Mouse (Mus musculus) MEL (cell line): ENCODE measurements around the gene Acvr1. TPM values are rescaled to one million over a fixed set of nuclear protein-coding genes. Genes with fewer than 3 reads are reported as not detected.

Source experiments
- DNase-seq: peaks from one replicate; pipeline ENCODE4 v3.0.0; 2011; ENCODE audit warnings: low read depth, low spot score
- H3K27ac ChIP-seq: 2 replicates; pipeline ENCODE4 v1.5.1; 2012; ENCODE audit warnings: low read depth, mild to moderate bottlenecking, control low read depth, low read length, moderate library complexity; ENCODE audit not compliant: control insufficient read depth
- H3K27me3 ChIP-seq, 2 experiments: fragments of 150-350 bp in 1 of 2; sonication (generic) in 1 of 2; 2 replicates each; pipeline ENCODE4 v1.6.1; 2012; ENCODE audit warnings: low read length in 2 of 2, mild to moderate bottlenecking in 2 of 2, improper control_type of control experiment in 1 of 2, moderate library complexity in 1 of 2; ENCODE audit not compliant: insufficient read depth in 2 of 2, control insufficient read depth in 1 of 2
- H3K36me3 ChIP-seq, 2 experiments: 2 replicates each; pipeline ENCODE4 v1.6.1; 2012 to 2014; ENCODE audit warnings: low read length in 2 of 2, improper control_type of control experiment in 1 of 2, inconsistent platforms in 1 of 2, mild to moderate bottlenecking in 1 of 2; ENCODE audit not compliant: insufficient read depth in 2 of 2, control insufficient read depth in 1 of 2
- H3K4me1 ChIP-seq, 2 experiments: fragments of 150-350 bp in 1 of 2; sonication (generic) in 1 of 2; 2 replicates each; pipeline ENCODE4 v1.6.1; 2012; ENCODE audit warnings: low read length in 2 of 2, improper control_type of control experiment in 1 of 2, mild to moderate bottlenecking in 1 of 2; ENCODE audit not compliant: insufficient read depth in 2 of 2, control insufficient read depth in 1 of 2
- H3K4me3 ChIP-seq, 2 experiments: fragments of 150-350 bp in 1 of 2; sonication (generic) in 1 of 2; 2 replicates each; pipeline ENCODE4 v1.5.1; 2012; ENCODE audit warnings: low read depth in 2 of 2, low read length in 2 of 2, mild to moderate bottlenecking in 2 of 2, moderate library complexity in 2 of 2, control low read depth in 1 of 2, improper control_type of control experiment in 1 of 2; ENCODE audit not compliant: control insufficient read depth in 1 of 2, insufficient read depth in 1 of 2
- H3K79me2 ChIP-seq: 2 replicates; pipeline ENCODE4 v1.6.1; 2012; ENCODE audit warnings: mild to moderate bottlenecking, low read length, moderate library complexity; ENCODE audit not compliant: control insufficient read depth, poor library complexity, insufficient read depth
- H3K9ac ChIP-seq: 2 replicates; pipeline ENCODE4 v1.6.1; 2012; ENCODE audit warnings: low read depth, mild to moderate bottlenecking, control low read depth, low read length, moderate library complexity; ENCODE audit not compliant: control insufficient read depth, poor library complexity, severe bottlenecking
- H3K9me3 ChIP-seq: fragments of 150-350 bp; sonication (generic); replicated peaks from 2 replicates; pipeline ENCODE4 v1.6.1; 2012; ENCODE audit warnings: mild to moderate bottlenecking, low read length, improper control_type of control experiment, moderate library complexity; ENCODE audit not compliant: insufficient read depth
- BHLHE40 ChIP-seq: IDR thresholded peaks from 2 replicates; pipeline ENCODE4 v1.6.1; 2012; ENCODE audit warnings: low read depth, mild to moderate bottlenecking, inconsistent platforms, low read length, improper control_type of control experiment, borderline replicate concordance
- ELF1 ChIP-seq: IDR thresholded peaks from 2 replicates; pipeline ENCODE4 v1.6.1; 2014; ENCODE audit warnings: low read depth, mild to moderate bottlenecking, inconsistent platforms, low read length, improper control_type of control experiment, moderate library complexity
- EP300 ChIP-seq, 2 experiments: IDR thresholded peaks; 2 replicates each; pipeline ENCODE4 v1.6.1; 2011; ENCODE audit warnings: improper control_type of control experiment in 2 of 2, low read length in 2 of 2, low read depth in 1 of 2, mild to moderate bottlenecking in 1 of 2
- GATA1 ChIP-seq: IDR thresholded peaks from 2 replicates; pipeline ENCODE4 v1.6.1; 2011; ENCODE audit warnings: low read depth, low read length, improper control_type of control experiment
- JUND ChIP-seq: IDR thresholded peaks from 2 replicates; pipeline ENCODE4 v1.6.1; 2011; ENCODE audit warnings: low read depth, mild to moderate bottlenecking, improper control_type of control experiment, low read length
- KAT2A ChIP-seq: conservative IDR thresholded peaks from 2 replicates; pipeline ENCODE4 v1.6.1; 2012; ENCODE audit warnings: low read depth, low read length, improper control_type of control experiment, inconsistent platforms
- MAZ ChIP-seq: IDR thresholded peaks from 2 replicates; pipeline ENCODE4 v1.6.1; 2012; ENCODE audit warnings: low read depth, mild to moderate bottlenecking, inconsistent platforms, low read length, improper control_type of control experiment
- MXI1 ChIP-seq: IDR thresholded peaks from 2 replicates; pipeline ENCODE4 v1.6.1; 2011; ENCODE audit warnings: mild to moderate bottlenecking, low read depth, low read length, improper control_type of control experiment
- MYB ChIP-seq: IDR thresholded peaks from 2 replicates; pipeline ENCODE4 v1.6.1; 2011; ENCODE audit warnings: mild to moderate bottlenecking, low read depth, low read length, improper control_type of control experiment
- NELFE ChIP-seq: IDR thresholded peaks from 2 replicates; pipeline ENCODE4 v1.6.1; 2011; ENCODE audit warnings: low read depth, low read length, improper control_type of control experiment
- NRF1 ChIP-seq: IDR thresholded peaks from 2 replicates; pipeline ENCODE4 v1.6.1; 2014; ENCODE audit warnings: low read depth, mild to moderate bottlenecking, inconsistent platforms, low read length, improper control_type of control experiment, moderate library complexity; ENCODE audit not compliant: poor library complexity, insufficient read depth, severe bottlenecking
- POLR2A ChIP-seq, 2 experiments: IDR thresholded peaks; 2 replicates each; pipeline ENCODE4 v1.6.1; 2011 to 2012; ENCODE audit warnings: low read length in 2 of 2, mild to moderate bottlenecking in 2 of 2, control low read depth in 1 of 2, improper control_type of control experiment in 1 of 2, low read depth in 1 of 2, moderate library complexity in 1 of 2; ENCODE audit not compliant: control insufficient read depth in 1 of 2, insufficient read depth in 1 of 2, poor library complexity in 1 of 2
- POLR2AphosphoS2 ChIP-seq: IDR thresholded peaks from 2 replicates; pipeline ENCODE4 v1.6.1; 2011; ENCODE audit warnings: low read length, improper control_type of control experiment
- RAD21 ChIP-seq: IDR thresholded peaks from 2 replicates; pipeline ENCODE4 v1.6.1; 2011; ENCODE audit warnings: mild to moderate bottlenecking, low read depth, low read length, improper control_type of control experiment
- SIN3A ChIP-seq: IDR thresholded peaks from 2 replicates; pipeline ENCODE4 v1.6.1; 2012; ENCODE audit warnings: low read length, improper control_type of control experiment, inconsistent platforms
- SMC3 ChIP-seq: IDR thresholded peaks from 2 replicates; pipeline ENCODE4 v1.6.1; 2011; ENCODE audit warnings: low read depth, low read length, improper control_type of control experiment
- TAL1 ChIP-seq: IDR thresholded peaks from 2 replicates; pipeline ENCODE4 v1.6.1; 2012; ENCODE audit warnings: mild to moderate bottlenecking, inconsistent platforms, low read length, moderate library complexity, mixed read lengths
- TBP ChIP-seq: IDR thresholded peaks from 2 replicates; pipeline ENCODE4 v1.8.0; 2011; ENCODE audit warnings: low read depth, low read length, improper control_type of control experiment
- UBTF ChIP-seq: IDR thresholded peaks from 2 replicates; pipeline ENCODE4 v1.6.1; 2012; ENCODE audit warnings: low read depth, mild to moderate bottlenecking, inconsistent platforms, low read length, improper control_type of control experiment, moderate library complexity, borderline replicate concordance; ENCODE audit not compliant: insufficient read depth
- USF1 ChIP-seq: IDR thresholded peaks from 2 replicates; pipeline ENCODE4 v1.6.1; 2014; ENCODE audit warnings: low read depth, mild to moderate bottlenecking, inconsistent platforms, low read length, improper control_type of control experiment, moderate library complexity
- USF2 ChIP-seq, 2 experiments: IDR thresholded peaks; 2 replicates each; pipeline ENCODE4 v1.6.1; 2011 to 2012; ENCODE audit warnings: improper control_type of control experiment in 2 of 2, low read length in 2 of 2, borderline replicate concordance in 1 of 2, inconsistent platforms in 1 of 2, low read depth in 1 of 2, mild to moderate bottlenecking in 1 of 2; ENCODE audit not compliant: insufficient read depth in 1 of 2
- ZMIZ1 ChIP-seq: IDR thresholded peaks from 2 replicates; pipeline ENCODE4 v1.6.1; 2012; ENCODE audit warnings: low read depth, mild to moderate bottlenecking, inconsistent platforms, low read length, improper control_type of control experiment, moderate library complexity
- polyA plus RNA-seq, 2 experiments: library from polyadenylated mRNA; stranded (reverse) in 1 of 2; unstranded in 1 of 2; fragments of >175 nt in 1 of 2; fragments of >200 nt in 1 of 2; gene quantifications; 2 replicates each; pipeline versions ENCODE4 v1.2.1 to v1.2.4; 2012; ENCODE audit warnings: low replicate concordance in 2 of 2, low read depth in 1 of 2; ENCODE audit not compliant: insufficient read length in 2 of 2, insufficient read depth in 1 of 2, missing spikeins in 1 of 2
- total RNA-seq: library from RNA; depleted of rRNA; stranded (reverse); fragments of 300-350 nt; gene quantifications from 2 replicates; pipeline ENCODE4 v1.2.3, GENCODE M21; 2012

Gene Acvr1
- total and polyA plus RNA-seq, 3 experiments = not detected

GRCm38 (mm10) chr2:58566410-58567065 lies 419 bp downstream of the Acvr1 start:
- no peak for TF ChIP-seq USF1
- no peak for TF ChIP-seq POLR2AphosphoS2
- TF ChIP-seq SIN3A = no peak
- TF ChIP-seq USF2 (IDR thresholded peaks at IDR 0.05; ENCODE audit: borderline replicate concordance in 1 of 2, insufficient read depth in 1 of 2, low read depth in 1 of 2, low read length in 2 of 2) = no peak
- no peak for TF ChIP-seq MXI1
- TF ChIP-seq RAD21 = no peak
- TF ChIP-seq ELF1 = no peak
- TF ChIP-seq TAL1 = no peak
- no peak for TF ChIP-seq MAZ
- no peak for TF ChIP-seq NRF1
- no peak for TF ChIP-seq ZMIZ1
- no peak for TF ChIP-seq SMC3
- no peak for TF ChIP-seq EP300 (IDR thresholded peaks at IDR 0.05; ENCODE audit: low read depth in 1 of 2, low read length in 2 of 2)
- TF ChIP-seq BHLHE40 = no peak
- TF ChIP-seq NELFE = no peak
- TF ChIP-seq, all 39 proteins: peak for 0
- H3K36me3 ChIP-seq = no peaks in the 10 kb centered on the region
- DNase-seq = no peak
- no peak overlapping the region for H3K4me3 ChIP-seq
- no peaks in the 10 kb centered on the region for H3K27me3 ChIP-seq
- H3K9me3 ChIP-seq = no peaks in the 10 kb centered on the region
- no peak overlapping the region for H3K27ac ChIP-seq
- no peak overlapping the region for H3K9ac ChIP-seq
- H3K4me1 ChIP-seq = no peaks in the 10 kb centered on the region
- H3K79me2 ChIP-seq = no peaks in the 10 kb centered on the region

GRCm38 (mm10) chr2:58566049-58566409 lies 928 bp downstream of the Acvr1 start:
- no peaks in the 10 kb centered on the region for H3K9me3 ChIP-seq
- no peak for TF ChIP-seq NELFE
- TF ChIP-seq GATA1 = no peak
- no peak for TF ChIP-seq EP300 (IDR thresholded peaks at IDR 0.05; ENCODE audit: low read depth in 1 of 2, low read length in 2 of 2)
- TF ChIP-seq SIN3A = no peak
- no peak for TF ChIP-seq MYB
- TF ChIP-seq UBTF = no peak
- no peak for TF ChIP-seq ELF1
- TF ChIP-seq KAT2A = no peak
- TF ChIP-seq USF1 = no peak
- TF ChIP-seq NRF1 = no peak
- no peak for TF ChIP-seq MXI1
- TF ChIP-seq POLR2A (IDR thresholded peaks at IDR 0.05; ENCODE audit: control insufficient read depth in 1 of 2, insufficient read depth in 1 of 2, low read depth in 1 of 2, low read length in 2 of 2, poor library complexity in 1 of 2) = no peak
- TF ChIP-seq SMC3 = no peak
- no peak for TF ChIP-seq USF2 (IDR thresholded peaks at IDR 0.05; ENCODE audit: borderline replicate concordance in 1 of 2, insufficient read depth in 1 of 2, low read depth in 1 of 2, low read length in 2 of 2)
- no peak for TF ChIP-seq JUND
- TF ChIP-seq TAL1 = no peak
- TF ChIP-seq TBP = no peak
- no peak overlapping the region for H3K4me3 ChIP-seq
- H3K9ac ChIP-seq = no peak overlapping the region
- H3K36me3 ChIP-seq = no peaks in the 10 kb centered on the region
- no peaks in the 10 kb centered on the region for H3K27me3 ChIP-seq
- no peak for DNase-seq
- H3K27ac ChIP-seq = no peak overlapping the region
- H3K4me1 ChIP-seq = no peaks in the 10 kb centered on the region
- H3K79me2 ChIP-seq = no peaks in the 10 kb centered on the region
